ENCODE assay signal across 8 mouse cellular contexts in the genomic region with DNA sequence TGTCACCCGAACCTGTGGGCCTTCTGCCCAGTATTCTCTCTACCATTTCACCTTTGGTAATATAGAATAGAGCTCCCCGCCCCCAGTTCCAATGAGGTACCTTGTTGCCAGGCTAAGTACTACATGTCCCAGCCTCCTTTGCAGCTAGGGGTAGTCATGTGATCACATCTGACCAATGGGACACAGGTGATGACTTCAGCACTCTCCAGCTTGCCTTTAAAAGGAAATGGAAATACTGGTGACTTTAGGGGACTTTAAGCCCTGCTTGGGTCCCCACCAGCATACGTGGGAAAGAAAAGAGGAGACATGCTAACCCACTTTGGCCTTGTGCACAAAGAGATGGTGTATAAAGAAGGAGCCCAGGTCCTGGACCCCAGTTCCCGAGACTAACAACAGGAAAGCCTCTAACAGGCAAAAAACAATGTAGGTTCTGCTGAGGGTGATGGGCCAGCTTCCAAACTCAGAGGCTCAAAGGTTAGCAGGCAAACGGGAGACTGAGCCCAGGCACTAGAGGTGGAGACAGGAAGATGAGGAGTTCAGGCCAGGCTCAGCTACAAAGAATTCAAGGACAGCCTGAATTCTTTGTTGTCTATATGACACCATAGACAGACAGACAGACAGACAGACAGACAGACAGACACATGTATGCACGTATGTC.
DNase-seq lines count a peak whose midpoint lies in the region; ATAC-seq and TF ChIP-seq lines count a peak whose summit lies in the region.

No protein-coding gene starts in this region.

- H3K4me2 ChIP-seq in hindbrain, embryonic 16.5 days (ENCODE audit: low read length), result peak overlapping the region; percentile 17; the same call in 1 of the 2 replicates

- peak overlapping the region; percentile 1; the same call in 1 of the 2 replicates for H3K9ac ChIP-seq in hindbrain, embryonic 16.5 days (ENCODE audit: low read depth, low read length)

- H3K4me1 ChIP-seq in hindbrain, embryonic 16.5 days (ENCODE audit: control insufficient read depth, insufficient read depth, low read depth, low read length), result peaks cover 26% of the 10 kb centered on the region

- no peaks in the 10 kb centered on the region for H3K36me3 ChIP-seq in hindbrain, embryonic 16.5 days (ENCODE audit: control insufficient read depth, insufficient read depth, low read length)

- no peak for TF ChIP-seq CTCF in gastrocnemius, adult 2 months (IDR thresholded peaks at IDR 0.05)

- WGBS in hindbrain, embryonic 16.5 days, result 32% methylated on average over 6 of the region's 6 CpGs

- intact Hi-C loops in gastrocnemius, adult 2 months (cut with DNase I), result no loop called here
- intact Hi-C loops in left cerebral cortex, postnatal 14 days (cut with DNase I), result no loop called here

- peak overlapping the region; percentile 92 for H3K27ac ChIP-seq in gastrocnemius, adult 2 months
- peak overlapping the region; percentile 60 for H3K27ac ChIP-seq in hindbrain, embryonic 16.5 days (ENCODE audit: low read depth, low read length)

- H3K9me3 ChIP-seq in hindbrain, embryonic 16.5 days (ENCODE audit: control insufficient read depth, low read length), result 0 out of 2 replicates have a peak, but pooled peaks cover 2% of the 10 kb centered on the region

- peak; percentile 86 for ATAC-seq in hindbrain, embryonic 16.5 days
- ATAC-seq in megakaryocyte, adult 5-6 weeks (ENCODE audit: poor library complexity, severe bottlenecking), result peak; percentile 89

- peak; percentile 81 to 86 for DNase-seq in left cerebral cortex, adult 18-20 months (ENCODE audit: low spot score in 2 of 2)
- no peak for DNase-seq in left cerebral cortex, adult 11 months (ENCODE audit: low spot score)
- DNase-seq in cerebellum, postnatal 36 days, result peak; percentile 74 to 85
- peak; percentile 79 for DNase-seq in gastrocnemius, adult 2 months
- DNase-seq in left cerebral cortex, postnatal 14 days (ENCODE audit: low spot score in 2 of 2), result peak; percentile 89 to 91
- DNase-seq in right cerebral cortex, postnatal 36 days (ENCODE audit: low spot score in 2 of 2), result peak; percentile 74 to 85

- H3K4me3 ChIP-seq in gastrocnemius, adult 2 months, result peak overlapping the region; percentile 67
- H3K4me3 ChIP-seq in hindbrain, embryonic 16.5 days (ENCODE audit: low read length), result no peak overlapping the region

- H3K27me3 ChIP-seq in hindbrain, embryonic 16.5 days (replicated peaks; ENCODE audit: control insufficient read depth, insufficient read depth, low read length), result no peaks in the 10 kb centered on the region
